Mouse (Mus musculus) cortical plate, adult 2 months (tissue): Measurements from ENCODE around the gene Furin. TPM values are rescaled to one million over a fixed set of nuclear protein-coding genes. Genes with fewer than 3 reads are reported as not detected.
A peak's percentile ranks its signal among the peaks of the same experiment; 100 is the strongest.
"Not testable (repeated sequence)": the region's sequence is repeated elsewhere in the genome, so short reads cannot be mapped to it uniquely, and the experiment has no call there.

Source experiments
- H3K27ac ChIP-seq: fragments of 200-500 bp; 2 replicates; pipeline ENCODE4 v1.5.1; 2012; ENCODE audit warnings: low read length, control low read depth, inconsistent platforms; ENCODE audit not compliant: insufficient read depth
- H3K4me1 ChIP-seq: fragments of 200-500 bp; 2 replicates; pipeline ENCODE4 v1.6.1; 2011; ENCODE audit warnings: low read length; ENCODE audit not compliant: control insufficient read depth, insufficient read depth
- H3K4me3 ChIP-seq: fragments of 200-500 bp; 2 replicates; pipeline ENCODE4 v1.5.1; 2011; ENCODE audit warnings: mild to moderate bottlenecking, low read length, control low read depth; ENCODE audit not compliant: insufficient read depth
- CTCF ChIP-seq: fragments of 200-500 bp; IDR thresholded peaks from 2 replicates; pipeline ENCODE4 v1.5.1; 2011; ENCODE audit warnings: mild to moderate bottlenecking, control low read depth, low read length; ENCODE audit not compliant: insufficient read depth; ENCODE audit errors: extremely low read depth
- POLR2A ChIP-seq: fragments of 200-500 bp; IDR thresholded peaks from 2 replicates; pipeline ENCODE4 v1.6.1; 2011; ENCODE audit warnings: mild to moderate bottlenecking, low read length, control low read depth; ENCODE audit not compliant: insufficient read depth; ENCODE audit errors: extremely low read depth
- polyA plus RNA-seq: library from polyadenylated mRNA; depleted of rRNA; stranded (reverse); fragments of >200 nt; gene quantifications from 2 replicates; pipeline ENCODE4 v1.2.3, GENCODE M21; 2012

Furin gene
- polyA plus RNA-seq, 1 experiment = 19.9 TPM

DNA sequence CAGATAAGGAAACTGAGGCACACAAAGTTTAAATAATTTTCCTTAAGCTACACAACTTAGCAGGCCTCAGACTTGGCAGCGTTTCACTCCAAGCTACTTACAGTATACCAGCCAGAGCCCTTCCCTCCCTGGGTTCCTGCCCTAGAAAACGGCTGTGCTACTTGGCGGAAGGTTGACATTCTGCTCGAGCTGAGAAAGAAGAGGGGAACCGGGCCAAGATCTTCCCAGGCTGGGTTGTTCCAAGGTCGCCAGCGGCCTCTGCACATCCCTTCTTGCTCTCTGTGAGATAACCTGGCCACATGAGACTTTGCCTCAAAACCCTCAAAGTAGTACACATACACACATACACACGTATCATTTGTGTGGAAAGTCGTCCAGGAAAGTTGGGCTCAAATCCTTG lies 1.7 kb downstream of the Furin start:
- peaks cover 9% of the 10 kb centered on the region; the same call in 1 of the 2 replicates for H3K4me1 ChIP-seq
- TF ChIP-seq POLR2A (no peak), CTCF (no peak)
- H3K4me3 ChIP-seq = peak overlapping the region; percentile 56; the same call in 1 of the 2 replicates
- H3K27ac ChIP-seq = no peak overlapping the region

GRCm38 (mm10) chr7:80402651-80403321 lies 2.5 kb downstream of the Furin start:
- Histone ChIP-seq H3K27ac (peak overlapping the region; percentile 84), H3K4me1 (peaks cover 9% of the 10 kb centered on the region), H3K4me3 (peak overlapping the region; percentile 56)
- no peak for TF ChIP-seq CTCF
- TF ChIP-seq POLR2A = no peak

GRCm38 (mm10) chr7:80401860-80402641 lies 3.2 kb downstream of the Furin start:
- TF ChIP-seq POLR2A = no peak
- no peak for TF ChIP-seq CTCF
- Histone ChIP-seq H3K27ac (peak overlapping the region; percentile 95), H3K4me3 (peak overlapping the region; percentile 56), H3K4me1 (peaks cover 11% of the 10 kb centered on the region)

DNA sequence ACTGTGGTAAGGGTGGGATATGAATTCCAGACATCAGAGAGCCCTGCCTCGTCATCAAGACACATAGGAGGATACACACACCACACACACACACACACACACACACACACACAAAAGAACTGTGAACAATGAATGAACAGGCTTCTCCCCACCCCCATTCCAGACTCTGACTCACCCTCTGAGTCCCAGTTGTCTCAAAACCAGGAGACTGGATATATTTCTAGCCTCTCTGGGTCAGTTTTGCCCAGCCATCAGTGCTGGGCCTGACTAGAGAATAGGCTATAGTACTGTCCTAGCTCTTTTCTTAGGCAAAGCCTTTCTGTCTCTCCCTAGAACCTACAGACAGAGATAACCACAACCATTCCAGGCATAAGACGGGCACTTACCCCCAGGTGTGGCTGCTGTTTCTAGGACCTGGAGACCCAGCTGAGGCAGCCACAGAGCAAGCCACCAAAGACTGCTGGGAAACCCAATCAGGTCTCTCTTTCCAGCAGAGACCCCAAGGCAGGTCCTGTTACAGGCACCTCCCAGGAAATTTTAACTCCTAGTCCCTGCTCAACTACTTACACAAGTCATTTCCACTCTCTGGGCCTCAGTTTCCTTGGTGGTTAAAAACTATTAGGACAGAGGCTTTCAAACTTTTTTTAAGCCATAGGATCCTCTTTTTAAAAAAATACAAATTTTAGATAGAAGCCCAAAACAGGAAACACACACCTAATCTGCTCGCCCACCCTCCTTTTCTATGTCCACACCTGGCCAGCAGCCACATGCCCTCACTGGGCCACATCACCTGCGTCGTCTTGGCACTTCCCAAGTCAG lies 4.0 kb downstream of the Furin start:
- H3K27ac ChIP-seq = peak overlapping the region; percentile 95; the same call in 1 of the 2 replicates
- TF ChIP-seq POLR2A = no peak
- no peak for TF ChIP-seq CTCF
- H3K4me3 ChIP-seq = peak overlapping the region; percentile 56
- H3K4me1 ChIP-seq = peaks cover 11% of the 10 kb centered on the region

- Histone ChIP-seq H3K27ac (no peak overlapping the region), H3K4me3 (peak overlapping the region; percentile 56; the same call in 1 of the 2 replicates), H3K4me1 (peaks cover 11% of the 10 kb centered on the region)
- TF ChIP-seq POLR2A (no peak), CTCF (no peak)
These were observed 4.7 kb downstream of the Furin start for GRCm38 (mm10) chr7:80400571-80400970.

- no peak overlapping the region; the same call in 1 of the 2 replicates for H3K4me3 ChIP-seq
- peaks cover 11% of the 10 kb centered on the region for H3K4me1 ChIP-seq
- H3K27ac ChIP-seq = no peak overlapping the region
- TF ChIP-seq CTCF (no peak), POLR2A (no peak)
These were observed 5.1 kb downstream of the Furin start for GRCm38 (mm10) chr7:80400099-80400498.

DNA sequence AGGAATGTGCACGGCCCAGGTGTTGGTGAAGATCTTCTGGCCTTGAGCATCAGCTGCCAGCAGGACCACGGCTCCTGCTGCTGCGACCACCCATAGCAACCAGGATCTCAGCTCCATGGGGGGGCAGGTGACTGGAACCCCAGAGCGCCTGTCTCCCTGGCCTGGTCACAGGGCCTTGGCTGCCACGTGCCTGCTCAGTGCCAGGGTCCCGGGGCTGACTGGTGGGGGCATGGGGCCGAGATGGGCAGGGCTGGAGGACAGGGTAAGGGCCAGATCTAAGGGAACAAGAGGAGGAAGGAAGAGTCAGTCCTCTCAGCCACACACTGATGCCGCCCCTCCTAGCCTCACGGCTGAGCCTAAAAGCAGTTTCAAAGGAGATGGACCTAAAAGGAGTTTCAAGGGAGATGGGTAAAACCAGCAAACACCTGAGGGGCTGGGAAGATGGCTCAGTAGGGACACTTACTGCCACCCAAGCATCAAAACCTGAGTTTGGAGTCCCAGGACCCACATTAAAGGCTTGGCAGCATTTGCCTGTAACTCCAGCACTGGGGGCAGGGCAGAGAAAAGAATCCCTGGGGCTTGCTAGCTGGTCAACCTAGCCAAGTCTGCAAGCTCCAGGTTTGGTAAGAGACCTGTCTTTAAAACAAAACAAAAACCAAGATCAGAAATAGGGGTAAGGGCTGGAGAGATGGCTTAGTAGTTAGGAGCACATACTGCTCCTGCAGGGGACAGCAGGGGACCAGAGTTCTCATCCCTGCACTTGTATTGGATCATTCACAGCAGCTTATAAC lies 6.4 kb downstream of the Furin start:
- no peak overlapping the region for H3K27ac ChIP-seq
- H3K4me3 ChIP-seq = no peak overlapping the region
- TF ChIP-seq CTCF (no peak), POLR2A (no peak)
- peaks cover 11% of the 10 kb centered on the region for H3K4me1 ChIP-seq

GRCm38 (mm10) chr7:80397986-80398385 lies 7.2 kb downstream of the Furin start:
- TF ChIP-seq CTCF (no peak), POLR2A (no peak)
- peaks cover 11% of the 10 kb centered on the region for H3K4me1 ChIP-seq
- H3K27ac ChIP-seq = no peak overlapping the region
- H3K4me3 ChIP-seq = no peak overlapping the region

- H3K4me1 ChIP-seq = peaks cover 11% of the 10 kb centered on the region
- not testable (repeated sequence) for H3K27ac ChIP-seq, H3K4me3 ChIP-seq
These were observed 8.8 kb downstream of the Furin start for GRCm38 (mm10) chr7:80396427-80396826.
